Mouse (Mus musculus) heart, postnatal 0 days (tissue): ENCODE data around the gene Gm6034.

ENCODE experiments used
- CTCF ChIP-seq: IDR thresholded peaks from 2 replicates; pipeline ENCODE4 v1.5.1; 2016; ENCODE audit warnings: antibody characterized with exemption, control low read depth, low read depth
- EP300 ChIP-seq: IDR thresholded peaks from 2 replicates; pipeline ENCODE4 v1.6.1; 2016; ENCODE audit warnings: antibody characterized with exemption, low read depth

DNA sequence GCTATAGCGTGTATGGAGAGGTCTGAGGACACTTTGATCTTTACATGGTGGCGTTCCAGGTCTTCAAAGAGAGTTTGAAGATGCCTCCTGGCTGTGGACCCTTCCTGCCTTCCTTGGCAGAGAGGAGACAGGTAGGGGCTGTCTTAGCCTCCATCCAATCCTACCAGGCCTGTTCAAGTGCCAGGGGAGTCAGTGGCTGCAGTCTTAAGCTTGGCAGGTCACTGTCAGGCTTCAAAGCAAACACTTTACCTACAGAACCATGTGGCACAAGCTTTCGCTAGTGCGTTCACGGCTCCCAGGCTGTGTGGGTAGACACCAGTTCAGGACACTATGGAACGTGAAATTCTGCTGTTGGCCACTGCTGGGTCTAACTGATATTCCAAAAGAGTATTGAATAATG is 19.8 kb upstream of the Gm6034 start:
- no peak for TF ChIP-seq CTCF
- no peak for TF ChIP-seq EP300
